Mouse (Mus musculus) frontal cortex, postnatal 10 days (tissue): ENCODE measurements around the gene Polr2i.
A peak's percentile ranks its signal among the peaks of the same experiment; 100 is the strongest.
"Not testable (repeated sequence)": the region's sequence is repeated elsewhere in the genome, so short reads cannot be mapped to it uniquely, and the experiment has no call there.

ENCODE experiments used
- DNase-seq, 2 experiments: peaks; one replicate each; pipeline ENCODE4 v3.0.0; 2022; ENCODE audit warnings: low spot score in 2 of 2, mixed read lengths in 1 of 2

Gene Polr2i

DNA sequence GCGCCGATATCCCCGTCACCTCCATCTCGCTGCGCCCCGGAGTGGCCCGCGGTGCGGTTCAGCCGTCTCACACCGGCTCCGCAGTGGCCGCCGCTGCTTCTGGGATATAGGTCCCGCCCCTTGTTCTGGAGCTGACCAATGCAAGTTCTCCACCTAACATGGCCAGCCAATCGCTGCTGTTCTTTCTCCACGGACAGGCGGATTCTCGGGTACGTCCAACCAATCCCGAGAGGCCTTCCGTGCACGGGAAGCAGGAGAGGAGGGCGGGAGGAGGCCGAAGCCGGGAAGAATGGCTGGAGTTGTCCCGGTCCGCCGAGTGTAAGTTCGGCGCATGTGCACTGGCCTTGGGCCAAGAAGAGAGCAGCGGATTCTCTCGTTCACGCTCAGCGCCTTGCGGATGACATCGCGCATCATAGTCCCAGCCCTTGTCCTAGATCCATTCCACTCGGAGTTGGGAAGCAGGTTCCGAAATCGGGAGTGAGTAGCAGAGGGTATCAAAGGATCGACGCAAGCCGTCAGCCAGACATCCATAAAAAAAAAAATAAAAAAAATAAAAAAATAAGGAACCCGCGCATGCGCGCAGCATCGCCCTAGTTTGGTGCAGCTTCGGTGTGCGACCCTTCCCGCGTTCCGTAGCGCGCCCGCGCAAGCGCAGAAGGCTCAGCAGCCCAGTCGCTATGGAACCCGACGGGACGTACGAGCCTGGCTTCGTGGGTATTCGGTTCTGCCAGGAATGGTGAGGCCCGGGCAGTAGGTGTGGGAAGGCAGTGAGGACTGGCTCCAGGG is at the start of gene Polr2i, which contains the start of gene Tbcb:
TSS of gene Polr2i (plus strand) at position 280 of the 786 bp plus-strand sequence.
TSS of gene Tbcb (minus strand) at position 604 of the 786 bp plus-strand sequence.
- DNase-seq: peak; percentile 98 to 99

DNA sequence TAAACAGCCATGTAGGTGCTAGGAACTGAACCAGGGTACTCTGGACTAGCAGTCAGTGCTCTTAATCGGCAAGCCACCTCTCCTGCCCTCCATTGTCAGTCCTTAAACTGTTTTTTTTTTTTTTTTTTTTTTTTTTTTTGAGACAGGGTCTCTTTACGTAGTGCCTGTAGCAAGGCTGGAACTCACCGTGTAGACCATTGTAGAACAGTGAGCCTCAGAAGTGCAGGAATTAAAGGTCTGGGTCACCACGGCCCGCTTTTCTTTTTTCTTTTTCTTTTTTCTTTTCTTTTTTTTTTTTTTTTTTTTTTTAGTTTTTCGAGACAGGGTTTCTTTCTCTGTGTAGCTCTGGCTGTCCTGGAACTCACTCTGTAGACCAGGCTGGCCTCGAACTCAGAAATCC is 48.6 kb upstream of the Polr2i start:
- DNase-seq: not testable (repeated sequence)

DNA sequence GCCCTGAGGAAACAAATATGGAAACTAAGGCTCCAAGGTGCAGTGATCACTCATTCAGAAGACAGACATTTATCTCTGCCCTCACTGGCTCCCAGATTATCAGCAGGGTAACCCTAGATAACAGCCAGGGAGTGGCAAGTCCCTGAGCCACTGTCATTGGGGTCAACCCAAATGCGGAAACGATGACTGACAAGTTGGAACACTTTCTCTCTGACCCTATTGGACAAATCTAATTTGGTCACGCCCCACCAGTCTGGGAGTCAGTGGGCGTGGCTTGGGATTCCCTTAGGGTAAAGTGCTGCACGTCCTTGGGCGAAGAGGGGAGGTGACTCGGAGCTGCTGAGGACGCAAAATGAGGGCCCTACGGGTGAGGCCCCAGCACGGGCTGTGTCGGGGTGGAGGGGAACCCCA is 47.9 kb upstream of the Polr2i start, which contains the start of gene Cox7a1:
TSS of gene Cox7a1 (plus strand) at position 266 of the 411 bp plus-strand sequence.
- DNase-seq: peak; percentile 52 to 64

DNA sequence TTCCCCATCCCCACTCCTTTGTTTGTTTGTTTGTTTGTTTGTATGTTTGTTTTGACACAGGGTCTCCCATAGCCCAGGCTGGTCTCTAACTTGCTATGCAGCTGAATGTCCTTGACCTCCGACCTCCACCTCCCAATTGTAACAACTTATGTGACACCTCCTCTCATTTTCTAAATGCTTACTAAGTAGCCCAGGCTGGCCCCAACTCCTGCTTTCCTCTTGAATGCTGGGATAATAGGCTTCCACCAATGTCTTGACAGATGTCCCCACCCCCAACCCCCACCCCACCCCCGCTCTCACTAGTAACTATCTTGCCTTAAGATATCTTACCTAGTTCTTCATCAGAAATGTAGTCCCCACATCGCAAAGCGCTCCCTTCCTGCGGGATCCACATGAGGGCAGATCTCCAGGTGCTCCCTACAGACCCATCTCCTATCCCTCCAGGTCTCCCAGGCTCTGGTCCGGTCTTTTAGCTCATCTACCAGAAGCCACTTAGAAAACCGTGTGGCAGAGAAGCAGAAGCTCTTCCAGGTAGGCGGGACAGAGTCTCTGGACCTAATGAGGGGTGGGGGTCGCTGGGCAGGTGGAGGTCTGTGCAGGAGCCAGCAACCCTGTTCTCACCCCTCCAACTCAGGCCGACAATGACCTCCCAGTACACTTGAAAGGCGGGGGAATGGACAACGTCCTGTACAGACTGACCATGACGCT is 47.0 kb upstream of the Polr2i start:
- DNase-seq: no peak

DNA sequence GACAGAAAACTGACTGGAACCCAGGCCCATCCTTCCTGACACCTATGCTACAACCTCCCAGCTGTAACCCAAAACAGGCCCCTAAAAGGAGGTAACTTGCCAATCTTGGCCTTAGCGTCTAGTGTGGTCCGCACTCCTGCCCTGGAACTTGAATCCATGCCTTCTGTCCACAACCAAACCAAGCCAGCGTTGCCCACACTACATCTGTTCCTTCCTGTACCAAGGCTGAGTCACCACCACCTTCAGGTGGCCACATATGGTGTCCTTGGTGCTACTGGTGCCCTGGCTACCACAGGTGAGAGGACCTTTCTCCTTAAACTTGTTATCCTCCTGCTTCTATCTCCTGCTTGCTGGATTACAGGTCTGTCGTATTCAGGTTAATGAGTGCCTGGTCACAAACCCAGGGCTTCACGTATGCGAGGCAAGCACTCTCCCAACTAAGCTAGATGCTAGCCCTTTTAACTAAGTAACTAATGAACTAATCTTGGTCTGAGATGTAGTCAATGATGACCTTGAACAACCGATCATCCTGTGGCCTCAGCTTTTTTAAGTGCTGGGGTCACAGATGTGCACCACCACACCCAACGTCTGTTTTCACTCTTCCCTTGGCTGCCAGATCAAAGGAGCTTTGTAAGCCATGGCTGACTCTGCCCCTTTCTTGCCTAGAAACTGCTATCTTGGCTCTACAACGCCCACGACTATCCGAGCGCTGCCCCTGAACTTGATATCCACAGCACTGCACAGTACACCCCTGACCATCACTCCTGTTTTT is 43.2 kb upstream of the Polr2i start:
- DNase-seq: no peak

DNA sequence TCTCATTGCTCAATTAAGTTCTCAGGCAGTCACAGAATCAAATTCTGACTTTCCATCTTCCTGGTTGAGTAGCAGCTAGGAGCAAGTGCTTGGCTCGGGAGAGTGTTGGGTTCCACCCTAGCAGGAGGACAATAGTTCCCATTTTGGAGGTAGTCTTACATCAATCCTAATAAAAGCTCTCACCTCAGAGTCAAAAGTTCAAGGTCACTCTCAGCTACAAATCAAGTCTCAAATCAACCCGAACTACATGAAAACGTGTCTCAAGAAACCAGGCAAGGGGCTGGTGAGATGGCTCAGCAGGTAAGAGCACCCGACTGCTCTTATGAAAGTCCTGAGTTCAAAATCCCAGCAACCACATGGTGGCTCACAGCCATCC is 42.6 kb upstream of the Polr2i start:
- DNase-seq: no peak

DNA sequence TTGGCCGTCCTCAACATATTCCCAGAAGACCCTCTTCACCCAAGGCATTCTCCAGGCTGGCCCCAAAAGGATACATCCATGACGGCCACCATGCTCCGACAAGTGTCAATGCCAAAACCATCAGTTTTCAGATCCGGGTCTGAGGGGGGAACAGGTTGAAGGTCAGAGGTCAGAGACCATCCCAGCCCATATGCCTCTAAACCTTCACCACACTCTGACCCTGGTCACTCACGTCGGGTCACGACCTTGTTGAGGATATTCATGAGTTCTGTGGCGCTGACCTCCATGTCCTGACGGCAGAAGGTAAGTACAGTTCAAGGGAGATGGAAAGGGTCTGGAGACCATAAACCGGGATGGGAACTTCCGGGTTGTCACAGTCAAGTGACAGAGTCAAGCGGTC is 39.7 kb upstream of the Polr2i start:
- DNase-seq: no peak

DNA sequence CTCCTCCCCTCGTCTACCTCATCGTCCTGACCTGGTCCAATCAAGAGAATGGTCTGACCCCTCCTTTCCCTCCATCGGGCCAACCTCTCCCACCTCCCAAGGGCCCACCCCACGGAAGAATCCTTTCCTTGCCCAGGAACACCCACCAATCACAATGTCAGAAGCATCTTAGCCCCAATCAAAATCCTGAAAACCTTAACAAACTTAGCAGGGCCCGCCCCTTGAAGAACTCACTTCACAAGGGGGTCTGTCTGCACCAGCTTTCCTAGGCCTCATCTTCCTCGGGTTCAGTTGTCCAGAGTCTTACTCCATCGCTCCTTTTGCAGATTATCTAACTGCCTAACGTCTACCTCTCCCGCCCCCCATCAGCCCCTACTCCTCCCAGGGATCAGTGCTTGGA is 38.7 kb upstream of the Polr2i start:
- DNase-seq: no peak

DNA sequence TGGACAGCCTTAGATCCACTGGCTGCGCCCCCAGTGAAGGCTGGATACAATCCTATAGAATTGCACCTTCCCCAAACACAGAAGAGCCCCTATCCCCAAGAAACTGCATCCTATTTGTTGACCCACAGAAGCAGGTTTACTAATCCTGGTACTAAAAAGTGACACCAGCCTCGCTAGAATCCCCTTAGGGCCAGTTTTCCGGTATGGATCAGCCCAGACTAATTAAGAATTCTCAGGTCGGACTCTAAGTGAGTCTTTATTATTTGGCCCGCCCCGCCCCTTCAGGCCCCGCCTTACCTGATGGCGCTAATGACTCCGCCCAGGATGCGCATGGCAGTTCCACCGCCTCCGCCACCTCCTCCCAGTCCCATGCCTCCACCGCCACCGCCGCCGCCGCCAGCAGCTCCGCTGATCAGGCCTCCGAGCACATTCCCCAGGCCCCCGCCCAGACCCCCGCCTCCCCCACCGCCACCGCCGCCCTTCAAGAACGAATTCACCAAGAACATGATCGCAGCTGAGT is 38.1 kb upstream of the Polr2i start:
- DNase-seq: peak in 1 of 2 experiments; percentile 62

DNA sequence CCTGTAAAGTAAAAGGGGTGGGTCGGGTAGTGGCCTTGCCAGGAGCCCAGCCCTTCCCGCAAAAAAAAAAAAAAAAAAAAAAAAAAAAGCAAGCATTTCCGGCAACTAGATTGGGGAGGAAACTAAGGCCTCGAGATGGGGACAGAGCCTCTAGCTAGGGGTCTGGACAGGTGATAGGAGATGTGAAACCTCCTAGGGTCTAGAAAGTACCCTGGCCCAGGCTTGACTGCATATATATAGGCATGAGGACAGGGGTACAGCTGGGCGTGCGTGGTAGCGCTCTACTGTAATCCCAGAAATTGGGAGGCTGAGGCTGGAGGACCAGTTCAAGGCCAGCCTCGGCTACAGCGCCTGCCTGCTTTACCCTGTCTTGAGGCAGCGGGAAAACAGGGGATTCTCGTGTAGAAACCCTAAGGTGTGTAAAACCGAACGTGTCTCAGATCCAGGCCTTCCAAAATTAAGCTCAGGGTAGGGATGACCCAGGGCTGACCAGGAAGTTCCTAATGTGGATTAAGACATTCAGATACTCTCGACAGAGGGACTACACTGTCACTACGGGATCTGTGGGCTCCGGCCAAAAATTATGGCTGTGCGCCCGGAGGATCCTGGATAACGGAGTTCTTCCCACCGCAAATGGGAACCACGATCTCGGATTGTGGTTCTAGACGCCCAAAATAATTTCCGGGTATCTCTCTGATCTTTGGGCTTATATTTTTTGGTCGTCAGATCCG is 37.5 kb upstream of the Polr2i start:
- DNase-seq: no peak

DNA sequence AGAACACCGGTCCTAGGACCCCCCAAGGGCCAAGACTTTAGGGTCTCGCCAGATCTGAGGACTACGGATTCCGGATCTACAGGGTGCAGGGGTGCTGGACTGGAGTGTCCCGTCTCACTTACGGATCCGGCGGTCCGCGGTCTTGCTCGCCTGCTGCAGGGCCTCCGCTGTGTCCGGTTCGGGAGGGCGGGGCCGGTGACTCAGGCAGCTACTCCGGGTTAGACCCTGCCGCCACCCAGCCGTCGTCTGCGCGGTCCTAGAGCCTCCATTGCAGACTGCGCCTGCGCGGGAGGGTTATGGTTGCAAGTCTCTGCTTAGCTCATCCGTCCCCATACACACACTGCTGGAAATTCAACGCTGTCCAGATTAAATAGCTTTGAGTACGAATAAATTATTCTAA is 36.9 kb upstream of the Polr2i start:
- peak; percentile 86 to 92 for DNase-seq

DNA sequence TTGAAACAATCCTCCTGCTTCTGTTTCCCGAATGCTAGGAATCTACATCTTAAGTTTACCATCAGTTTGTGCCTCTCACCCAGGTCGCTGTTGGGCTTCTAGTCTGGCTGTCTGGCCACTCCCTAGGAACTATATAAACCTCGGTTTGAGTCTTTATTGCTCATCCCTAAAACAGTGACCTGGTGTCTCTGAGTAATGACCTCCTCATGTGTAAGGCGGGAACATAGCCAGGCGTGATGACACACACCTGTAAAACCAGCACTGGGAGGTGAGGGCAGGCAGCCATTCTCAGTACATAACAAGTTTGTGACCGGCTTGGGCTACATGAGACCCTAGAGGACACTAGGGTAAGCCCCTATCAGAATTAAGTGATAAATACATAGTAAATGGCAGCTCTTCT is 36.3 kb upstream of the Polr2i start:
- DNase-seq: no peak

DNA sequence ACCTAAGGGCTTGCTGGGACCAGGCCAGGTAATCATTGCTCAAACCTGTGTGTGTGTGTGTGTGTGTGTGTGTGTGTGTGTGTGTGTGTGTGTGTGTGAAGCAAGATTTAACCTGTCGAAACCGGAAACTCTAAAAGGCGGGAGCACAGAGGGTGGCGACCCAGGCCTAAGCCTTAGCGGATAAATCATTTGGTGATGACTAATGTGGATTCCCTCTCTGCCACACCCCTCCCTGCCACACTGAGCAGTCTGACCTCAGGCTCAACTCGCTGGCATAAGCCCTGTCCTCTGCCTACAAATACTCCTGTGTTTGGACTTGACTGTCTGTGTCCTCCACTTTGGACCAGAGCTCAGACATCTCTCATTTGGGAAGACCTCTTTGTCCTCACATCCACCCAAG is 35.6 kb upstream of the Polr2i start:
- no peak for DNase-seq

DNA sequence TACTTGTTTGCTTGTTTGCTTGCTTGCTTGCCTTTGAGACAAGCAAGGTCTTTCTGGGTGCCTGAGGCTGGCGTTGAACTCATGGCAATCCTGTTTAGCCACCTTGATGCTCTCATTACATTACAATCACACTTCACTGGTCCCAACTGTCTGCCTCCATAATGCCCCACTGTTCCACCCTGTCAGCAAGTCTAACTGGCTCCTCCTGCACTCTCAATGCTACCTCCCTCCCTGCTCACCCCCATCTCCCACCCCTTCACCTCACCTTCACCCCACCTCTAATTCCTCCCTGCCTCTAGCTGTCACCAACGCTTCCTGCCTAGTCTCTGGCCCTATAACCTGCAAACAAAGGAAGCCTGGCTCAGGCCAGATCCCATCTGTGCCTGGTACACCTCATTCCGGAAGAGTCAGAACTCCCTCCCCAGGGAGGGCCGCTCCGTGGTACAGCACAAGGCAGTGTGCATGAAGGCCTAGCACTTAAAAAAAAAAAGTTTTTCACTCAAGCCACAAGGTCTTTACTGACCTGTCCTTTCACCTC is 34.1 kb upstream of the Polr2i start:
- no peak for DNase-seq

DNA sequence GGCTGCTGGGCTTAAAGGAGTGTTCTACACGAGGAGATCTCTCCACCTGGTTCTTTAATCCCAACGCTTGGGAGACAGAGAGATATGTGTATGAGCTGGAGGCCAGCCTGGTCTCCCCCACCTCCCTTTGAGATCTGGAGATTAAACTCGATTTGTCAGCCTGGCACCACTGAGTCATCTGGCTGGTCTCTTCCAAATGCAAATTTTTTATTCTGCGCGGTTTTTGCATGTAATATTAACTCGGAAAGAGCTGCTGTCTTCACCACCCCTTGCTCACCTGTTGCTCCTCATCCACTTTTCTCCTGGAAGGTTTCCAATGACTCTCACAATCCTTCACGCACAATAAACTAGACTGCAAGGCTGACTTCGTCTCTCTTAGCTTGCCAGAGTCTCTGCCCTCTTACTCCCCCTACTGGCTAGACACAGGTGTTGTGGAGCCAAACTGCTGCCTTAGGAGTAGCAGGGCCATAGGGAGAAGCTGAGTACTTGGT is 33.2 kb upstream of the Polr2i start, which contains the start of gene Capns1:
TSS of gene Capns1 (minus strand) at position 331 of the 491 bp plus-strand sequence.
- DNase-seq: no peak

DNA sequence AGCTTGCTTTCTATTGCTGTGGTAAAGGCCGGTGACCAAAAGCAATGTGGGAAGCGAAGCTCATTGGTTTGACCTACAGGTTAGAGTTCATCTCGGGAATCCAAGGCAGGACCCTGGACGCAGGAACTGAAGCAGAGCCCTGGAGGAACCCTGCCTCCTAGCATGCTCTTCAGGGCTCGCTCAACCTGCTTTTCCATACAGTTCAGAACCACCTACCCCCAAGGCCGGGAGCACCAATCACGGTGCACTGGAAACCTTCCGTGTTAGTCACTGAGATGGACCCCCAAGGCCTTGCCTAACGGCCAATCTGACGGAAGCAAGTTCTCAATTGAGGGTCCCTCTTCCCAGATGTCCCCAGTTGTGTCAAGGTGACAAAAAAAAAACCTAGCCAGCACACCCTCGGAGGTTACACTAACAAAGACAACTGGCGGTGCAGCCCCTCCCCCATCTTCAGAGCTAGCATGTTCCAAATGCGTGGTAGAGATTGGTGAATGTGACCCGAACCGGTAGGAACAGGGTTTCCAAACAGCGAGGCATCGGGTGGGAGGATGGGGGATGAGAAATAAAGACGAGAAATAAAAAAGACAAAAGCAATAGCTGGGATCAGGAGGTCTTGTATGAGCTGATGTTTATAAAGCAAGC is 32.1 kb upstream of the Polr2i start:
- no peak for DNase-seq

DNA sequence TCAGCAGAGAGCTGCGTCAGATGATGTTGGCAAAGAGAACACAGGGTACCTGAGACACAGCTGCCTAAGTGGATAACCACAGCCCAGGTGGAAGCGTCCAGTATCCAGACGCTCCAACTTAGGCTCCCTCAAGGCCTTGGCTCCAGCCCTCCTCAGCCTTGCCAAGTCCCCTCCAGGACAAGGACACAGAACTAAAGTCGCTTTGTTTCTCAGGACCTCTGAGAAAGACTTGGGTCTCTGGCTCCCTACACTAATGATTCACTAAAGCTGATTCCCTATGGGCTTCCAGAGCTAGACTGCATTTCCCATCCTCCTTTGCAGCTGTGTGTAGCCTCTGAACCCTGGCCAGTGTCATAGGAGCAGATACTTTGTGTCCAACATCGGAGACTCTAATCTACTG is 31.5 kb upstream of the Polr2i start:
- DNase-seq: no peak

DNA sequence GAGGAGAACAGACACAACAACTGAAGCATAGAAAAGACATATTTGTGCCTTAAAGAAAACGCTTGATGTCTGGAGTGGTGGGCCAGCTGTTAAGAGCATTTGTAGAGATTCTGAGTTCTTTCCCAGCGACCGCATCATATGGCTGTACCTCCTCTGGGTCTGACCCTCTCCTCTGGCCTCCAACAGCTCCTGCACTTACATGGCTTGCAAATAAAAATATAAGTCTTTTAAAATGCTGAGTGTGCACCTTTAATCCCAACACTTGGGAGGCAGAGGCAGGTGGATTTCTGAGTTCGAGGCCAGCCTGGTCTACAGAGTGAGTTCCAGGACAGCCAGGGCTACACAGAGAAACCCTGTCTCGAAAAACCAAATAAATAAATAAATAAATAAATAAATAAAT is 31.1 kb upstream of the Polr2i start:
- not testable (repeated sequence) for DNase-seq

DNA sequence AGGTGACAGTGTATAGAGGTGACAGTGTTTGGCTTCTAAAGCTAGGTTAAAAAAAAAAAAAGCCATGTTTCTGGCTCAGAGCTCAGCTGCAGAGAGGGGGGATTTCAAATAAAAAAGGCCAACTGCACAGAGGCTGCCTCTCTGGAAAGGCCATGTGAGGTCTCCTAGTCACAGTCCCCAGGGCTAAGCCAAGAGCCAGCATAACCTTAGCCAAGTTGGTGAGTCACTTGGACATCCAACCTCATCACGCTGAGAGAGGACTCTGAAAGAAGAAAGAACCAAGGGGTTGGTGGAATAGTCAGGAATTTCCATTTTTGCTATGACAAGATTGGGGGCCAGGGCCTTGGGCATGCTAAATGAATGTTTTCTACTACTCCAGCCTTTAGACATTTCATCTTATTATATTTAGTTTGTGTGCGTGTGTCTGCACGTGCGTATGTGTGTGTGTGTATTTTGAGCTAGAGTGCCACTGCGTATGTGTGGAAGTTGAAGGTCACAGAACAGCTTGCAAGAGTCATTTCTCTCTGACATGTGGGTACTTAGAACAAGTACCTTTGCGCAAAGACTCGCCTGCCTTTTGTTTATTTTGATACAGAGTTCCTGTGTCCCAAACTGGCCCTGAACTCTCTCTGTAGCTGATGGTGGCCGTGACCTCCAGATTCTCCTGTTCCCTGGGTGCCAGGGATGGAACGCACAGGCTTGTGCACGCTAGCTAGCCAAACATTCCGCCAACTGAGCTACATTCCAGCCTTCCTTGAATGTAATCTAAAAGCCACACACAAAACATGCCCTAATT is 28.7 kb upstream of the Polr2i start:
- no peak for DNase-seq
